Mouse (Mus musculus): Measurements from ENCODE around the gene Zbbx. TPM values are rescaled to one million over a fixed set of nuclear protein-coding genes. Genes with fewer than 3 reads are reported as not detected.

Gene Zbbx
- polyA plus RNA-seq, 1 experiment from 2014 or later = not detected

- Histone ChIP-seq H3K4me3 (ENCODE audit: low read depth, low read length) (no peak overlapping the region), H3K36me3 (ENCODE audit: control insufficient read depth, insufficient read depth, low read length) (no peaks in the 10 kb centered on the region), H3K4me1 (replicated peaks; ENCODE audit: control insufficient read depth, insufficient read depth) (no peaks in the 10 kb centered on the region), H3K9ac (ENCODE audit: low read length) (no peak overlapping the region), H3K27ac (replicated peaks) (no peak overlapping the region), H3K9me3 (ENCODE audit: control insufficient read depth, low read length) (no peaks in the 10 kb centered on the region), H3K4me2 (replicated peaks; ENCODE audit: low read depth) (no peak overlapping the region), H3K27me3 (ENCODE audit: control insufficient read depth, insufficient read depth, low read length) (no peaks in the 10 kb centered on the region)
- WGBS = 71% methylated on average over 1 of the region's 1 CpGs
- DNase-seq (ENCODE audit: low spot score) (no peak), ATAC-seq (ENCODE audit: low FRiP score, low TSS enrichment) (no peak)
- TF ChIP-seq CTCF (IDR thresholded peaks at IDR 0.05; ENCODE audit: low read depth) = no peak
- TF ChIP-seq EP300 (optimal IDR thresholded peaks at IDR 0.05) = no peak
Measured at GRCm38 (mm10) chr3:75078906-75079305, 85.9 kb downstream of the Zbbx start.

GRCm38 (mm10) chr3:75009701-75010100 is 155.1 kb downstream of the Zbbx start:
- no peak overlapping the region for H3K9ac ChIP-seq (ENCODE audit: low read length)
- H3K4me1 ChIP-seq (replicated peaks; ENCODE audit: control insufficient read depth, insufficient read depth) = no peaks in the 10 kb centered on the region
- H3K4me2 ChIP-seq (replicated peaks; ENCODE audit: low read depth) = no peak overlapping the region
- DNase-seq (ENCODE audit: low spot score) (no peak), ATAC-seq (ENCODE audit: low FRiP score, low TSS enrichment) (no peak)
- no peaks in the 10 kb centered on the region for H3K9me3 ChIP-seq (ENCODE audit: control insufficient read depth, low read length)
- no peak overlapping the region for H3K27ac ChIP-seq (replicated peaks)
- 83% methylated on average over 1 of the region's 1 CpGs for WGBS
- TF ChIP-seq EP300 (optimal IDR thresholded peaks at IDR 0.05) (no peak), CTCF (IDR thresholded peaks at IDR 0.05; ENCODE audit: low read depth) (no peak)
- no peak overlapping the region for H3K4me3 ChIP-seq (ENCODE audit: low read depth, low read length)
- no peaks in the 10 kb centered on the region for H3K36me3 ChIP-seq (ENCODE audit: control insufficient read depth, insufficient read depth, low read length)
- no peaks in the 10 kb centered on the region for H3K27me3 ChIP-seq (ENCODE audit: control insufficient read depth, insufficient read depth, low read length)

Other genes with a start within 250 kb of the Zbbx start
- gene Serpini2, start 105.0 kb upstream of the Zbbx start, polyA plus RNA-seq (2015; fragmentation: Nextera tagmentation; extraction: Ambion mirVana) = 0.08 and 0.15 TPM in 2 replicates

All from stomach, postnatal 0 days (tissue).